Mouse (Mus musculus) cerebellum, adult 18-20 months (tissue): ENCODE measurements around the gene Rbbp5.

Experiments used
- DNase-seq, 2 experiments: peaks; one replicate each; pipeline ENCODE4 v3.0.0; 2021

The Rbbp5 gene

GRCm38 (mm10) chr1:132541824-132542599 lies 64.8 kb downstream of the Rbbp5 start:
- peak in 1 of 2 experiments; percentile 60 for DNase-seq

GRCm38 (mm10) chr1:132542762-132543306 lies 65.7 kb downstream of the Rbbp5 start, which contains the start of gene Cntn2:
Gene Cntn2, minus strand, starts transcription at chr1:132543256.
- peak; percentile 88 to 92 for DNase-seq

- DNase-seq: peak; percentile 27 to 40
Observed at GRCm38 (mm10) chr1:132543789-132544188, 66.6 kb downstream of the Rbbp5 start.
